Mouse (Mus musculus): Measurements from ENCODE around the gene Rab6b. TPM values are rescaled to one million over a fixed set of nuclear protein-coding genes. Genes with fewer than 3 reads are reported as not detected.

Gene Rab6b
- total and polyA plus RNA-seq, 3 experiments: 0.04 to 0.19 TPM; not detected in 1

DNA sequence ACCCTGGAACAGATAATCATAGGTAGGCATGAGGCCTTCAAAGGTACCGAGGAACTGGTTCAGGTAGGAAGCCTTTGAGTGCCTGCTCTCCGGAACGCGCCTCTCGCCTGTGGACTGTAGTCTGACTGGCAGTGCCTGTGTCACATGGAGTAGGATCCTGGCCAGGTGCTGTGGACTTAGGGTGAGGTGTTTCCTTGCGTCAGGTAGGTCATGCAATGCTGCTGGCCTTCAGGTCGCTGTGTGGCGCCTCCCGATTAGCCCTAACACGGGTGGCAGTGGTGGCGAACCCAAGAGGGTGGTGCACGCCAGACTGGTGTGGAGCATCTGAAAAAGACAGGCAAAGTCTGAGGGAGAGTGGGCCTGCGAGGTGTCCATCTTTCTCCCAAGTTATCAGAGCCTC lies 3.3 kb downstream of the Rab6b start:
- H3K9ac ChIP-seq (ENCODE audit: insufficient read depth, low read depth): no peak overlapping the region
- H3K79me2 ChIP-seq (replicated peaks; ENCODE audit: control insufficient read depth, extremely low read depth, insufficient read depth, poor library complexity, severe bottlenecking): no peaks in the 10 kb centered on the region
- DNase-seq (ENCODE audit: extremely low read depth): no peak
- in situ Hi-C loops (cut with MboI; ENCODE audit: low pct_ligation_motif_present, low pct_unique_long_range_greater_than_20kb, low sequenced_read_pairs): no loop called here
- H3K27me3 ChIP-seq (replicated peaks): peaks cover 32% of the 10 kb centered on the region
- no peaks in the 10 kb centered on the region for H3K9me3 ChIP-seq (replicated peaks; ENCODE audit: low read length)
- no peaks in the 10 kb centered on the region for H3K36me3 ChIP-seq (replicated peaks in 1 of 2; ENCODE audit: control insufficient read depth in 1 of 2, insufficient read depth in 1 of 2, low read length in 1 of 2)
- H3K4me2 ChIP-seq (ENCODE audit: insufficient read depth, low read depth, poor library complexity, severe bottlenecking): no peak overlapping the region
- H3K27ac ChIP-seq (ENCODE audit: insufficient read depth, low read depth): no peak overlapping the region
- peaks cover 0 to 2% of the 10 kb centered on the region in 2 experiments; a peak in 1 of 4 replicates for H3K4me1 ChIP-seq (ENCODE audit: control insufficient read depth in 1 of 2, insufficient read depth in 2 of 2)
- TF ChIP-seq EP300 (IDR thresholded peaks at IDR 0.05; ENCODE audit: low read length) (no peak), MAZ (IDR thresholded peaks at IDR 0.05; ENCODE audit: low read depth, low read length) (no peak), CHD2 (IDR thresholded peaks at IDR 0.05; ENCODE audit: low read length) (no peak), POLR2AphosphoS2 (IDR thresholded peaks at IDR 0.05; ENCODE audit: low read depth, low read length) (no peak)
- dilution Hi-C loops (cut with MboI; ENCODE audit: extremely low pct_ligation_motif_present, extremely low pct_unique_long_range_greater_than_20kb, low sequenced_read_pairs): no loop called here
- no peak overlapping the region for H3K4me3 ChIP-seq (replicated peaks in 1 of 3; ENCODE audit: low read depth in 2 of 3, low read length in 2 of 3, poor library complexity in 1 of 3)

DNA sequence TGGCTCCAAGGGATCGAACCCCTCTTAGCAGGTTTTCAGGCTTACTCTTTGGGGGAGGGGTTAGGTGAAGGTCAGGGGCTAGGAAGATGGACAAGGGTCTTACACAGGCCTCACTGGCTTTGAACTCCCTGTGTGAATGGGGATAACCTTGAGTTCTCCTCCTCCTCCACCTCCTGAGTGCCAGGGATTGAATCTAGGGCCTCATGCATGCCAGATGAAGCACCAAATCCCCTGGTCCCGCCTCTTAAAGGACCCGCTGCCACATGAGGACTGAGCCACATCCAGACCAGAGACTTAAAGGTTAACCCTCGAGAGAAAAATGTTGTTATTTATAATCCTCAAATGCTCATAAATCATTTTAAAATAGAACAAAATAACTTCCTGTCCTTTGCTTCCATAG lies 5.4 kb downstream of the Rab6b start:
- no peak for DNase-seq (ENCODE audit: extremely low read depth)
- no peak for TF ChIP-seq EP300 (IDR thresholded peaks at IDR 0.05; ENCODE audit: low read length)
- no peak for TF ChIP-seq SIN3A (IDR thresholded peaks at IDR 0.05; ENCODE audit: low read length)
- TF ChIP-seq MYC (IDR thresholded peaks at IDR 0.05; ENCODE audit: low read depth, low read length): no peak
- no peak for TF ChIP-seq JUND (conservative IDR thresholded peaks at IDR 0.05; ENCODE audit: low read depth, low read length)
- TF ChIP-seq BHLHE40 (IDR thresholded peaks at IDR 0.05; ENCODE audit: low read depth, low read length): no peak
- no peak for TF ChIP-seq KAT2A (IDR thresholded peaks at IDR 0.05; ENCODE audit: insufficient replicate concordance, low read length)
- no peak for TF ChIP-seq IRF4 (IDR thresholded peaks at IDR 0.05; ENCODE audit: low read depth, low read length)
- TF ChIP-seq TBP (conservative IDR thresholded peaks at IDR 0.05; ENCODE audit: low read depth, low read length): no peak
- no peak for TF ChIP-seq CTCF (conservative IDR thresholded peaks at IDR 0.05 in 1 of 2, IDR thresholded peaks at IDR 0.05 in 1 of 2; ENCODE audit: low read depth in 2 of 2, low read length in 2 of 2)
- in situ Hi-C loops (cut with MboI; ENCODE audit: low pct_ligation_motif_present, low pct_unique_long_range_greater_than_20kb, low sequenced_read_pairs) (no loop called here), dilution Hi-C loops (cut with MboI; ENCODE audit: extremely low pct_ligation_motif_present, extremely low pct_unique_long_range_greater_than_20kb, low sequenced_read_pairs) (no loop called here)
- Histone ChIP-seq H3K27me3 (replicated peaks) (peaks cover 20% of the 10 kb centered on the region), H3K27ac (ENCODE audit: insufficient read depth, low read depth) (no peak overlapping the region), H3K4me2 (ENCODE audit: insufficient read depth, low read depth, poor library complexity, severe bottlenecking) (no peak overlapping the region), H3K79me2 (replicated peaks; ENCODE audit: control insufficient read depth, extremely low read depth, insufficient read depth, poor library complexity, severe bottlenecking) (no peaks in the 10 kb centered on the region), H3K9me3 (replicated peaks; ENCODE audit: low read length) (no peaks in the 10 kb centered on the region), H3K4me1 (ENCODE audit: control insufficient read depth in 1 of 2, insufficient read depth in 2 of 2) (peaks cover 0 to 2% of the 10 kb centered on the region in 2 experiments; a peak in 1 of 4 replicates), H3K36me3 (replicated peaks in 1 of 2; ENCODE audit: control insufficient read depth in 1 of 2, insufficient read depth in 1 of 2, low read length in 1 of 2) (no peaks in the 10 kb centered on the region), H3K4me3 (replicated peaks in 1 of 3; ENCODE audit: low read depth in 2 of 3, low read length in 2 of 3, poor library complexity in 1 of 3) (no peak overlapping the region), H3K9ac (ENCODE audit: insufficient read depth, low read depth) (no peak overlapping the region)

DNA sequence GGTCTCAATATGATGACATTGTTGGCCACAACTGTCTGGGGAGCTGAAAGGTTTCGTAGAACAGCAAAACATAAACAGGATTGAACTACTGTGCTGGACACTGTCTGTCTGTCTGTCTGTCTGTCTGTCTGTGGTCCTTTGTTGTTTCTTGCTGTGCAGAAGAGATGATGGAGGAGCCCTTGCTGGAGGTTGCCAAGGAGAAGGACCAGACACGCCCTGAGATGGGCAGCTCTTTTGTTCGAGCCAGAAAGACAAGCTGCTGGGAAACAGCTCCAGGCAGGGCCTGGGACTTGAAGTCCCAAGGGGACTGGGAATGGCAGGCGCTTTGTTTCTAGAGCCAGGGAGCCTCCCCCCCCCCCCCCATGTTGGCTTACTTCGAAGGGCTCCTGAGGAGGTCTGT lies 5.9 kb downstream of the Rab6b start:
- Histone ChIP-seq H3K79me2 (replicated peaks; ENCODE audit: control insufficient read depth, extremely low read depth, insufficient read depth, poor library complexity, severe bottlenecking) (no peaks in the 10 kb centered on the region), H3K4me1 (ENCODE audit: control insufficient read depth in 1 of 2, insufficient read depth in 2 of 2) (peaks cover 0 to 2% of the 10 kb centered on the region in 2 experiments; a peak in 1 of 4 replicates), H3K9ac (ENCODE audit: insufficient read depth, low read depth) (no peak overlapping the region), H3K27me3 (replicated peaks) (peaks cover 15% of the 10 kb centered on the region), H3K36me3 (replicated peaks in 1 of 2; ENCODE audit: control insufficient read depth in 1 of 2, insufficient read depth in 1 of 2, low read length in 1 of 2) (no peaks in the 10 kb centered on the region), H3K27ac (ENCODE audit: insufficient read depth, low read depth) (no peak overlapping the region), H3K9me3 (replicated peaks; ENCODE audit: low read length) (no peaks in the 10 kb centered on the region), H3K4me2 (ENCODE audit: insufficient read depth, low read depth, poor library complexity, severe bottlenecking) (no peak overlapping the region), H3K4me3 (replicated peaks in 1 of 3; ENCODE audit: low read depth in 2 of 3, low read length in 2 of 3, poor library complexity in 1 of 3) (no peak overlapping the region)
- dilution Hi-C loops (cut with MboI; ENCODE audit: extremely low pct_ligation_motif_present, extremely low pct_unique_long_range_greater_than_20kb, low sequenced_read_pairs): no loop called here
- in situ Hi-C loops (cut with MboI; ENCODE audit: low pct_ligation_motif_present, low pct_unique_long_range_greater_than_20kb, low sequenced_read_pairs): no loop called here
- DNase-seq (ENCODE audit: extremely low read depth): no peak
- TF ChIP-seq ELF1 (IDR thresholded peaks at IDR 0.05; ENCODE audit: low read depth, low read length) (no peak), E2F4 (IDR thresholded peaks at IDR 0.05; ENCODE audit: insufficient replicate concordance, low read depth, low read length) (no peak), NRF1 (IDR thresholded peaks at IDR 0.05; ENCODE audit: low read depth, low read length) (no peak), MEF2A (IDR thresholded peaks at IDR 0.05; ENCODE audit: borderline replicate concordance, low read depth, low read length) (no peak), MAZ (IDR thresholded peaks at IDR 0.05; ENCODE audit: low read depth, low read length) (no peak), RCOR1 (conservative IDR thresholded peaks at IDR 0.05; ENCODE audit: low read depth, low read length) (no peak), MAFK (IDR thresholded peaks at IDR 0.05; ENCODE audit: insufficient replicate concordance, low read length) (no peak), CHD1 (IDR thresholded peaks at IDR 0.05; ENCODE audit: low read depth, low read length) (no peak), TBP (conservative IDR thresholded peaks at IDR 0.05; ENCODE audit: low read depth, low read length) (no peak), ETS1 (conservative IDR thresholded peaks at IDR 0.05; ENCODE audit: low read depth, low read length) (no peak), PAX5 (IDR thresholded peaks at IDR 0.05; ENCODE audit: low read length) (no peak), UBTF (IDR thresholded peaks at IDR 0.05; ENCODE audit: low read depth, low read length) (no peak), ZMIZ1 (IDR thresholded peaks at IDR 0.05; ENCODE audit: low read depth, low read length) (no peak), MAX (IDR thresholded peaks at IDR 0.05; ENCODE audit: low read length) (no peak), USF1 (IDR thresholded peaks at IDR 0.05; ENCODE audit: low read depth, low read length) (no peak), ZC3H11A (IDR thresholded peaks at IDR 0.05; ENCODE audit: low read depth, low read length) (no peak), TCF12 (IDR thresholded peaks at IDR 0.05; ENCODE audit: low read depth, low read length) (no peak)

Measured in CH12.LX (cell line).